Mouse (Mus musculus): ENCODE measurements around the gene Pnkd. TPM values are rescaled to one million over a fixed set of nuclear protein-coding genes. Genes with fewer than 3 reads are reported as not detected.
"Not testable (repeated sequence)": the region's sequence is repeated elsewhere in the genome, so short reads cannot be mapped to it uniquely, and the experiment has no call there.

Pnkd gene
- polyA plus RNA-seq, 1 experiment from 2014 or later, result 46.7 TPM

DNA sequence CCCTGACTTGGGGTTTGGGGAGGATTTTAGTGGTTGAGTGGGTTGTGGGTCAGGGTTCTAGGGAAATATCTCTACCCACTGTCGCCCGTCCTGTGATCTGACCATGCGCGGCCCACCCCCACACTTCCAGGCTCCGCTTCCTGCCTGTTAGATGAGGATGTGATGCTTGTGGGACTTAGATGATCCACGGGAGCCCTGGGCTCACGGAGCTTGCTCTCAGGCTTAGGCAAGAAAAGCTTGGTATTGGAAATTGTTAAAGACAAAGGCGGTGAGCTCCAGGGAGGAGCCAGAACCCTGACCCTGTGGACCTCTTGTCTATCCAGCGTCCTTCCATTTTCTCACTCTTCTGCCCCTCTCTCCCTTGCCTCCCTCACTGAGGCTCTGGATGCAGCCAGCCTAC, 55.2 kb downstream of the Pnkd start:
- DNase-seq, result no peak
- Histone ChIP-seq H3K4me1 (ENCODE audit: insufficient read depth) (peaks cover 6% of the 10 kb centered on the region; the same call in 1 of the 2 replicates), H3K4me2 (ENCODE audit: low read depth, low read length) (no peak overlapping the region), H3K27ac (ENCODE audit: low read depth) (no peak overlapping the region), H3K36me3 (replicated peaks; ENCODE audit: insufficient read depth, low read length) (no peaks in the 10 kb centered on the region), H3K4me3 (ENCODE audit: low read depth, low read length) (no peak overlapping the region), H3K27me3 (ENCODE audit: insufficient read depth, low read length) (no peaks in the 10 kb centered on the region), H3K9ac (replicated peaks) (no peak overlapping the region), H3K9me3 (ENCODE audit: low read length) (no peaks in the 10 kb centered on the region)
- ATAC-seq, result no peak
- TF ChIP-seq EP300 (IDR thresholded peaks at IDR 0.05; ENCODE audit: low read depth), result no peak
- TF ChIP-seq CTCF (IDR thresholded peaks at IDR 0.05; ENCODE audit: low read depth), result no peak
- 84% methylated on average over 9 of the region's 9 CpGs for whole genome bisulfite sequencing (ENCODE audit: insufficient replicate concordance)

DNA sequence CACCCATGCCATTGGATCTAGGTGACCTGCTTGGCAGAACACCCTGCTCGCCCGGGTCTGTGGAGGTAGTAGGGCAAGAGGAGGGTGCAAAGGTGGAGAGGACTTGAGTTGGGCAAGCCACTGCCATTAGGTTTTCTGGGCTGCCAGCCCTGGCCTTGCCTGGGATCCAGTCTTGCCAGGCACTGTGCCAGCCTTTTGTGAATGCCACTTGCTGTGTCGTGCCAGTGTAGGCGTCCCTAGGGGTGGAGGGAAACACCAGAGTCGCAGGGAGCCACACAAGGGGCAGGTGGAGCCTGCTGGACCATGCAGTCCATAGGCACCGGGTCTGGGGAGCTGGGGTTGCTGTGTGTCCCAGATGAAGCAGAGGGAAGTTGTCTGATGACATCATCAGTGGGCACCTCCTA, 55.6 kb downstream of the Pnkd start:
- Histone ChIP-seq H3K4me3 (ENCODE audit: low read depth, low read length) (no peak overlapping the region), H3K27ac (ENCODE audit: low read depth) (no peak overlapping the region), H3K9me3 (ENCODE audit: low read length) (no peaks in the 10 kb centered on the region), H3K27me3 (ENCODE audit: insufficient read depth, low read length) (no peaks in the 10 kb centered on the region), H3K4me1 (ENCODE audit: insufficient read depth) (peaks cover 6% of the 10 kb centered on the region; the same call in 1 of the 2 replicates), H3K4me2 (ENCODE audit: low read depth, low read length) (no peak overlapping the region), H3K9ac (replicated peaks) (no peak overlapping the region), H3K36me3 (replicated peaks; ENCODE audit: insufficient read depth, low read length) (no peaks in the 10 kb centered on the region)
- no peak for DNase-seq
- 87% methylated on average over 6 of the region's 6 CpGs for WGBS (ENCODE audit: insufficient replicate concordance)
- peak; percentile 33; the same call in 1 of the 2 replicates for ATAC-seq
- TF ChIP-seq CTCF (IDR thresholded peaks at IDR 0.05; ENCODE audit: low read depth) (no peak), EP300 (IDR thresholded peaks at IDR 0.05; ENCODE audit: low read depth) (no peak)

- not testable (repeated sequence) for H3K27ac ChIP-seq (ENCODE audit: low read depth); H3K4me3 ChIP-seq (ENCODE audit: low read depth, low read length); H3K27me3 ChIP-seq (ENCODE audit: insufficient read depth, low read length); H3K4me1 ChIP-seq (ENCODE audit: insufficient read depth); H3K9ac ChIP-seq (replicated peaks); H3K36me3 ChIP-seq (replicated peaks; ENCODE audit: insufficient read depth, low read length); H3K4me2 ChIP-seq (ENCODE audit: low read depth, low read length); H3K9me3 ChIP-seq (ENCODE audit: low read length); DNase-seq
- 86% methylated on average over 4 of the region's 4 CpGs for WGBS (ENCODE audit: insufficient replicate concordance)
- peak; percentile 12; the same call in 1 of the 2 replicates for ATAC-seq
Measured at GRCm38 (mm10) chr1:74340992-74341391, 56.3 kb downstream of the Pnkd start.

DNA sequence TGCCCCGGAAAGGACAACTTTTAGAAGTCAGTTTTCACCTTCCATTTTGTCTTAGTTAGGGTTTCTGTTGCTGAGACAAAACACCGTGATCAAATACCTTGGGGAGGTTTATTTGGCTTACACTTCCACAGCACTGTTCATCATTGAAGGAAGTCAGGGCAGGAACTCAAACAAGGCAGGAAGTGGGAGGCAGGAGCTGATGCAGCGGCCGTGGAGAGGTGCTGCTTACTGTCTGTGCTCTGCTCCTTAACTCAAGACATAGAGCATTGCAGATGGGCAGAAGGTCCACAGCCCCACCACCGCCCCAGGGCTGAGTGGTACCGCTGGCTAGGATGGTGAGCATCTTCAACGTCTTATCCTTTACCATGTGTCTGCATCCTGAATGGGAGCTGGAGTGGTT, 57.2 kb downstream of the Pnkd start:
- H3K27ac ChIP-seq (ENCODE audit: low read depth), result no peak overlapping the region
- WGBS (ENCODE audit: insufficient replicate concordance), result 72% methylated on average over 7 of the region's 7 CpGs

GRCm38 (mm10) chr1:74342308-74342707, 57.6 kb downstream of the Pnkd start:
- H3K9ac ChIP-seq (replicated peaks), result no peak overlapping the region

More for the DNA sequence above, 57.2 kb downstream of the Pnkd start:
- no peak overlapping the region for H3K9ac ChIP-seq (replicated peaks)
- no peaks in the 10 kb centered on the region for H3K27me3 ChIP-seq (ENCODE audit: insufficient read depth, low read length)
- H3K36me3 ChIP-seq (replicated peaks; ENCODE audit: insufficient read depth, low read length), result no peaks in the 10 kb centered on the region
- peaks cover 6% of the 10 kb centered on the region; the same call in 1 of the 2 replicates for H3K4me1 ChIP-seq (ENCODE audit: insufficient read depth)
- DNase-seq (no peak), ATAC-seq (no peak)
- no peak overlapping the region for H3K4me2 ChIP-seq (ENCODE audit: low read depth, low read length)
- TF ChIP-seq EP300 (IDR thresholded peaks at IDR 0.05; ENCODE audit: low read depth) (no peak), CTCF (IDR thresholded peaks at IDR 0.05; ENCODE audit: low read depth) (no peak)
- H3K4me3 ChIP-seq (ENCODE audit: low read depth, low read length), result no peak overlapping the region
- no peaks in the 10 kb centered on the region for H3K9me3 ChIP-seq (ENCODE audit: low read length)

GRCm38 (mm10) chr1:74343161-74343560, 58.4 kb downstream of the Pnkd start:
- no peak for DNase-seq
- Histone ChIP-seq H3K4me1 (ENCODE audit: insufficient read depth) (peaks cover 6% of the 10 kb centered on the region; the same call in 1 of the 2 replicates), H3K4me3 (ENCODE audit: low read depth, low read length) (no peak overlapping the region), H3K9me3 (ENCODE audit: low read length) (no peaks in the 10 kb centered on the region), H3K36me3 (replicated peaks; ENCODE audit: insufficient read depth, low read length) (no peaks in the 10 kb centered on the region), H3K9ac (replicated peaks) (no peak overlapping the region), H3K4me2 (ENCODE audit: low read depth, low read length) (no peak overlapping the region), H3K27me3 (ENCODE audit: insufficient read depth, low read length) (no peaks in the 10 kb centered on the region), H3K27ac (ENCODE audit: low read depth) (no peak overlapping the region)
- WGBS (ENCODE audit: insufficient replicate concordance), result 57% methylated on average over 5 of the region's 5 CpGs
- TF ChIP-seq EP300 (IDR thresholded peaks at IDR 0.05; ENCODE audit: low read depth) (no peak), CTCF (IDR thresholded peaks at IDR 0.05; ENCODE audit: low read depth) (no peak)
- no peak for ATAC-seq

More at GRCm38 (mm10) chr1:74342308-74342707, 57.6 kb downstream of the Pnkd start:
- TF ChIP-seq EP300 (IDR thresholded peaks at IDR 0.05; ENCODE audit: low read depth) (no peak), CTCF (IDR thresholded peaks at IDR 0.05; ENCODE audit: low read depth) (no peak)
- ATAC-seq (no peak), DNase-seq (no peak)
- H3K4me1 ChIP-seq (ENCODE audit: insufficient read depth), result peaks cover 6% of the 10 kb centered on the region; the same call in 1 of the 2 replicates
- no peaks in the 10 kb centered on the region for H3K27me3 ChIP-seq (ENCODE audit: insufficient read depth, low read length)
- 74% methylated on average over 1 of the region's 1 CpGs for WGBS (ENCODE audit: insufficient replicate concordance)
- no peaks in the 10 kb centered on the region for H3K9me3 ChIP-seq (ENCODE audit: low read length)
- no peak overlapping the region for H3K4me2 ChIP-seq (ENCODE audit: low read depth, low read length)
- no peaks in the 10 kb centered on the region for H3K36me3 ChIP-seq (replicated peaks; ENCODE audit: insufficient read depth, low read length)
- no peak overlapping the region for H3K27ac ChIP-seq (ENCODE audit: low read depth)
- H3K4me3 ChIP-seq (ENCODE audit: low read depth, low read length), result no peak overlapping the region
